Mouse (Mus musculus) adrenal gland, adult (tissue): ENCODE data around the gene Aloxe3.

ENCODE experiments used
- DNase-seq, 2 experiments: peaks; one replicate each; pipeline ENCODE4 v3.0.0; 2022 to 2023; ENCODE audit warnings: low spot score in 1 of 2; ENCODE audit not compliant: inconsistent age in 2 of 2

The Aloxe3 gene

DNA sequence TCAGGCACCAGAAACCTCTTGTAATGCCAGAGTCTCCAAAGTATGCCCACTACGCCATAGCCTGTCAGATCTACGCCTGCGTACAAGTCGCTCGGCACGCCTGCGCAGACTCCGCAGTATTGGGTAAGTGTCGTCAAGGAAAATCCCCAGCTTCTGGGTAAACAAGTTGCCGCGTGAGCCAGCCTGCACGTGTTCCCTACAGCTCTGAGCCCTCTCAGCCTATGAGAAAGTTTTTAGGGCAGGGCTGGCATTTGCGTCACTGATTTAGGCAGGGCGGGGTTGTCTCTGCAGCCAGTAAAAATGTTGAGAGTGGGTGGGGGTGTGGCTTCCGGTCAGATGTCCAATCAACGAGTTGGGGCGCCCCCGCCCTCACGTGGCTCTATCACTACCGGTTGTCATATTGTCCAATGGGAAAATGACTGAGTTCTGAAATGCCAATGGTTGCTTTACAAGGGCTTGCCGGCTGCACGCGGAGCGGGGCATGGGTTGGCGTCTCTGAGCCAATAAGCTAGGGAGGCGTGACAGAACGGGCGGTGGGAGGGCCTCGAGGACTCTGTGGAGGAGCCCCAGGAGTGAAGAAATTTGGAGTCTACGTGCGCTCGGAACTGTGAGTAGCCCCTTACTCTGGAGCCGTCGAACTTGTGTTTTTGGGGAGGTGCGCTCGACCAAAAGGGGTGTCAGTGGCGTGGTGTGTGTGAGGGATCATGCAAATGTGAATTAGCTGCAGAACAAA is 30.8 kb upstream of the Aloxe3 start, which contains the start of gene Per1:
Gene Per1 (plus strand): TSS at position 521 of the 733 bp plus-strand sequence.
- peak; percentile 100 for DNase-seq

DNA sequence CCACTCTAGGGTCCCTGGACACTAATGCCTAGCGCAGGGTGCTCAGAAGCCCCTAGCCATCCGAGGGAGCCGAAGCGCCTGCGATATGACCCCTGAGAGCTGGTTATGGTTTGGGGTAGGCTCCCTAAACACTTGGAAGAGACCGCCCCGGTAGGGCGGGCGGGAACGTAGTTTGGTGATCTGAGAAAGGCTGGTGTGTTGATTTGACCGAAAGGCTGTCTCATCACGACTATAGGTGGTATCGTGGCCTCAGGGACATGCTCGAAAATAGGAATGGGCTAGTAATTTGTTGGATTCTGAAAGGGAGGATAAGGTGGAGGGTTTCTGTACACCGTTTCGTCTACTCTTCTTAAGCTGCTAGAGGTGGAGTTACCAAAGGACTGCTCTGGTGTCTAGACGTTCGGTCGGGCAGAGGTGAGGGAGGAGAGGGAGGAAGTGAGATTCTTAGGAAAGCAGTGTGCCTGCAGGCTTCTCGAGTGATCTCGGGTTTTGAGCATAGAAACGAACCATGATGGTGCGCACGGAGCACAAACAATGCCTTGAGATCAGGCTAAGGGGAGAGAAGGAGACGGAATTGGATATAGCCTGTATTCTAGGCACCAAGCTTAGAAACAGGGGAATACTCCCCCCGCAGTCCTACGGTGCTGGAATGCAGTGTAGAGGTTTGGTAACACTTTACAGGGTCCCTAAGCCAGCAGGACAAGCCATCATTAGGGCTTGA is 30.0 kb upstream of the Aloxe3 start:
- peak; percentile 63 to 88 for DNase-seq

DNA sequence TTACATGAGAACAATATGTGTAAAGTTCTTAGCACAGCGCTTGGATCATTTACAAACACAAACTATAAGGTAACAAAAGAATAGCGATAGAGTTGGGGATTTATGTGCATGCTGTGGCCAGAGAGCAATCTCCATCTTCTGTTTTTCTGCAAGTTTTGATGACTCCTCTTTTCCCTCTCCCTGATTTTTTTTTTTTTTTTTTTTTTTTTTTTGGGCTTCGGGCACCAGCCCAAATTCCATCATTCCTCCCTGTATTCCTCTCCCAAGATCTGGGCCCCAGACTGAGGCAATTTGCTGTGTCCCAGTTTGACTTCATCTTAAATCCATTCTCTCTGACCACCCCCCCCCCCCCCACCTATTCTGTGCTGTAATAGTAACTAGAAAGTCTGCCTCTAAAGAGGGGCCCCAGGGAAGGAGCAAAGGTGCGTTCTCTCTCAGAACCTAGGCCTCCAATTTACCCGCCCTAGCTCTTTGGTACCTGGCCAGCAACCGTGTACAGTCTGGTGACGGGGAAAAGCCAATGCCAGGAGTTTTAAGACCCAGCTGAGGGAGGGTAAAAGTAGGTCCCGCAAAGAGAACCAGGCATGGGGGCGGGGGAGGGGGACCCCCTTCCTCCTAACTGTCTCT is 29.2 kb upstream of the Aloxe3 start:
- no peak for DNase-seq

DNA sequence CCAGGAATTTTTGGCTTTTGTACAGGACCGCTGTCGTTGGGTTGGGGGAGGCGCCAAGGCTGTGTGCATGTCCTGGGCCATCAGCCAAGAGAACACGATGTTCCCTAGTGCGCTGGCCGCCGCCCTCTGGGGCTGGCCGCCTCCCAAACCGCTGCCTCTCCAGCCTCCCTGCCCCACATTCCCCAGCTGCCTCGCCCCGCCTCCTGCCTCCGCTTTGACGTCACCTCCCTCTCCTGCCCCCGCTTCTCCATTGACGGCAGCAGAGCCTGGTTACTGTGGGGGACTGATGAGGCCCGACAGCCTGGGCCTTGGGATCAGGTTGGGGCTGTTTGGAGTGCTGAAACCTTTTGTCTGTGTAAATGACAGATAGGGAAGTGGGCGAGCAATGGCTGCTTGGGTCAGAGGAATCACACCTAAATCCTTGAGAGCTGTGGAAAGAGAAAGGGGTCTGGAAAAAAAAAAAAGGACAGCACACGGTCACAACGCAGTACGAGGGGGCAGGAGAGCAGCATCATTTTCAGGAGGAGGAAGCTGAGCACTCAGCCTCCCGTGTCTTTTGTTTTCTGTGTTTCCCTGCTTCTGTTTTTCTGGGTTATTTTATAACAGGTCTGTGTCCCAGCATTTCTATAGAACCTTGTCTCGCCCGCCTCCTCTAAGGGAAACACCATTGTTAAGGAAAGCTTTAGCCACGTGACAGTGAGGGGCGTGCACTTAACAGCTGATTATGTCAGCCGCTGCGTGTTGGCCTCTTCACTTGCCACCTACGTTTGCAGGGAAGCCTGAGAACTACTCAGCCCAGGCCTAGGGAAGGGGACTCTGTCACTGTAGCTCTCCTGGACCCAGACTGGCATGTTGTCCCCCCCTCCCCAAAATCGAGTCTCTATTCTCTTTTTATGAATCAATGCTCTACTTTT is 28.5 kb upstream of the Aloxe3 start:
- DNase-seq, result peak; percentile 100

DNA sequence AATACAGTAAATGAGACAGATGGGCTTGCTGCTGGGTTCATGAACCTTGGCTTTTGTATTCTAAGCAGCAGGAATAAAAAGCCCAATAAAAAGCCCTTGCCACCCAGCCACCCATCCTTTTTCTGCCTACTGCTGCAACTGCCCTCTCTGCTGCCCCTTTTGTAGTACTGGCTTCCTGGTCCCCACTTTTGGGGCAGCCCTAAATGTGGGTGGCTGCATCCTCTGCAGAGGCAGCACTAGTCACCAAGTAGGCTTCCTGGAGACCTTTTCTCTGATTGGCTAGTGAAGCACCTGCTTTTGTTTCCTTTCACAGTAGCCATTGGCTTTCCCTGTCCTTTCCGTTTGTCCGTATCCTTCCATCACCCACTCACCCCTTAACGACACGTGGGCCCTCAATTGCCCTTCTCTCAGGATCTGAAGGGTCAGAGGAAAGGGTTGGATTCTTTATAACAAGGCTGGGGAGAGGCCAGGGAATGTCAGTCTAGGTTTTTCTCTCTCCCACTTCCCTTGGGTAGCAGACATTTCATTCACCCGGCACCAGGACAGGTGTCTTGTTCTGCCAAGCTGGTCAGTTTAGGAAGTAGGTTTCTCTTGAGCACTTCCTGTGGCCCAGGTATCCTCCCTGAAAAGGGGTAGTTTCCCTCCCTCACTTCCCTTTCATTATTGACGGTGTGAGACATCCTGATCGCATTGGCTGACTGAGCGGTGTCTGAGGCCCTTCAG is 27.5 kb upstream of the Aloxe3 start:
- DNase-seq, result peak in 1 of 2 experiments; percentile 50

DNA sequence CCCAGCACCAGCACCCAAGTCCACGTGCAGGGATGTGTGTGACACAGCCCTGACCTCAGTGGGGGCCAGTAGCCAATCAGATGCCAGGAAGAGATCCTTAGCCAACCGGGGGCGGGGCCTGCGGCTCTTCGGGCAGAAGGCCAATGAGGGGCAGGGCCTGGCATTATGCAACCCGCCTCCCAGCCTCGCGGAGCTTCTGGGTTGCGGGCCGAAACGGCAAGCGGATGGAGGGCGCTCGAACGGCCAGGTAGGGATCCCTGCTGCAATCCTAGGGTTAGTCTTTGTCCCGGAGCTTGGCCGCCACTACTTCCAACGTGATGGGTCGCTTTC is 27.0 kb upstream of the Aloxe3 start:
- DNase-seq, result peak; percentile 99 to 100

DNA sequence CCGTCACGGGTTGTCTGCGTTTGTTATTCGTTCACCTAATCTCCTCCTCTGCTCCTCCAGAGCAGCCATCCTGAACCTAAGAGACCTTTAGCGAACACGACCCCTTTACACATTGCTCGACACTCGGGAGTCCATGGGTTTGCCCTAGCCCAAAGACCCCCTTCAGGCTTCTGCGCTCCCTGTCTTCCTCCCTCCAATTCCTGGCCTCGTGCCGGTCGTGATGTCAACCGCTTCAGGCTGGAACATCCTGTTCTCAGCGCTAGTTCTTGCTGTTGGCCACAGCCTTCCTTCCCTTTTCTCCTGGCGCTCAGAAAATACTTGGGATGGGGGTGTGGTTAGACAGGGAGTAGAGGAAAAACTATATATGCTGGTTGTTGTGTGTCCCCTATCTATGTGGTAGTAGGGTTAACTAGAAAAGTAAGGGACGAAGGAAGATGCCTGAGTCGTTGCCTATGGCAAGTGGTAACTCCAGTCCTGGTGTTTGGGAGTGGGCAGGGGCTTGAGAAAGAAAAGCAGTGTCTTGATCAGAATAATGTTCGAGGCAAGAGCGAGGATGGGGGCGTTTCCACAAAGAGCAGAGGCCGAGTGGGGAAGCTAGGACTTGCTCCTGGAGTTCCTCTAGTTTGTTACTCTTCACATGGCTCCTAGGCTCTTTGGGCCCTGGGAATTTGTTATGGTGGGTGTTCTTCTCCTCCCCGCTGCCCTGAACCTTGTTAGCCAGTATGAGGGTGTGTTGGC is 26.4 kb upstream of the Aloxe3 start:
- peak; percentile 91 to 92 for DNase-seq

DNA sequence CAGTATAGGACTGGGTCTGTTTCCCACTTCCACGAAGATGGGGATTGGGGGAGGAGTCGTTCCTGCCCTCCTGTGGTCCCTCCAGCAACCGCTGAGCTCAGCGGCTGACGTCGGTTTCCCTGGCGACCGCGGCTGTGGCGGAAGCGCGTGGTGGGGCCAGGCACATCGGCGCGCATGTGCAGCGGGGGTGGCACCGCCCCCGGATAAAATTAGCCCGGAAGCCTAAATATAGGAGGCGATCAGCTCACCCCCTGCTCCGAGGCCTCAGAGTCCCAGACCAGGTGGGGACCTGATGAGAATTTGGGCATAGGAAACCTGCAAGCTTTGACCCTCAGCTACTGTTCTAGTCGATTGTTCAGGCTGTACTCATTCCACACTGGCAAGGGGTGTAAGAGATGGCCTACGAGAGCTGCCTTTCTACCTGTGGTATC is 25.8 kb upstream of the Aloxe3 start:
- peak; percentile 97 to 98 for DNase-seq

DNA sequence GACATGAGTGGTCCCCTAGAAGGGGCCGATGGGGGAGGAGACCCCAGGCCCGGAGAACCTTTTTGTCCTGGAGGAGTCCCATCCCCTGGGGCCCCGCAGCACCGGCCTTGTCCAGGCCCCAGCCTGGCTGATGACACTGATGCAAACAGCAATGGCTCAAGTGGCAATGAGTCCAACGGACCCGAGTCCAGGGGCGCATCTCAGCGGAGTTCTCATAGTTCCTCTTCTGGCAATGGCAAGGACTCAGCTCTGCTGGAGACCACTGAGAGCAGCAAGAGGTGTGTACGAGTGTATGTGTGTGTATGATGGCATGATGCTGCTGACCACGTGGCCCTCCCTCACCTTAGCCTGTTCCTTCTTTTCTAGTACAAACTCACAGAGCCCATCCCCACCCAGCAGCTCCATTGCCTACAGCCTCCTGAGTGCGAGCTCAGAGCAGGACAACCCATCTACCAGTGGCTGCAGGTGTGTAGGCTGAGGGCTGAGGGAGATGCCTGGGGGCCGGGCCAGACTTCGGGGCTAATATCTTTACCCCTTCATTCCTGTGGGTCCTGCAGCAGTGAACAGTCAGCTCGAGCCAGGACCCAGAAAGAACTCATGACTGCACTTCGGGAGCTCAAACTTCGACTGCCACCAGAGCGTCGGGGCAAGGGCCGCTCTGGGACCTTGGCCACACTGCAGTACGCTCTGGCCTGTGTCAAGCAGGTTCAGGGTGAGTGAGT is 24.9 kb upstream of the Aloxe3 start:
- DNase-seq, result peak in 1 of 2 experiments; percentile 57

DNA sequence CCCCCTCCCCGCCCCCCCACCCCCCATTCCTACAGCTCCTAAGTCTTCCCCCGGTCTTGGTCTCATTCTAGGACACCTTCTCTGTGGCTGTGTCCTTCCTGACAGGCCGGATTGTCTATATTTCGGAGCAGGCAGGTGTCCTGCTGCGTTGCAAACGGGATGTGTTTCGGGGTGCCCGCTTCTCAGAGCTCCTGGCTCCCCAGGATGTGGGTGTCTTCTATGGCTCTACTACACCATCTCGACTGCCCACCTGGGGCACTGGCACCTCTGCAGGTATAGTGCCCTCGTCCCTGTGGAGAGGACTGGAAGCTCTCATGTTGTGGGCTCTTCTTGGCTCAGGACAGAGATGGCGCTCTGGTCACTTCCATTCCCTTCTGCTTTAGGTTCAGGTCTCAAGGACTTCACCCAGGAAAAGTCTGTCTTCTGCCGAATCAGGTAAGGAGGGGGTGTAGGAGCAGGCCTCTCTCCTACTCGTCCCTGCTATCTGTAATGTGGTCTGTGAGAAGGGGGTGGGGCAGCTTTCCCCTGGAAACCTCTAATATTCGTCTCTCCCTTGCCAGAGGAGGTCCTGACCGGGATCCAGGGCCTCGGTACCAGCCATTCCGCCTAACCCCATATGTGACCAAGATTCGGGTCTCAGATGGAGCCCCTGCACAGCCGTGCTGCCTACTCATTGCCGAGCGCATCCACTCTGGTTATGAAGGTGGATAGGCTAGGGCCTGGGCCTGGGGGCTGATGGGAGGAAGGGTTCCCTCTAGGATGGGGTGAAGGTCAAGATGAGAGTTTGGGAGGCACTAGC is 23.9 kb upstream of the Aloxe3 start:
- DNase-seq, result peak; percentile 34 to 74

DNA sequence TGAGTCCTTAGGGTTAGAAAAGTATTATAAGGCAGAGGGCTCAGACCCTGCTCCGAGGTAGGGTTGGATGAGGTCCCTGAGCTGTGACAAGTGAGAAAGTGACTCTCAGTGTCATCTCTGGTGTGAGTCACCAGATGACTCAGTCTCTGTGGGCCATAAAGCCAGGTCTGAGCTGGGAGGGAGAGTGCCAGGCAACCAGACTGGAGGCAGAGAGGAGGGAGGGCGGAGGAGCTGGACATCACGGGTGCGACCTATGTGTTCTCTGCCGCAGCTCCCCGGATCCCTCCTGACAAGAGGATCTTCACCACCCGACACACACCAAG is 23.3 kb upstream of the Aloxe3 start:
- peak; percentile 86 to 90 for DNase-seq

DNA sequence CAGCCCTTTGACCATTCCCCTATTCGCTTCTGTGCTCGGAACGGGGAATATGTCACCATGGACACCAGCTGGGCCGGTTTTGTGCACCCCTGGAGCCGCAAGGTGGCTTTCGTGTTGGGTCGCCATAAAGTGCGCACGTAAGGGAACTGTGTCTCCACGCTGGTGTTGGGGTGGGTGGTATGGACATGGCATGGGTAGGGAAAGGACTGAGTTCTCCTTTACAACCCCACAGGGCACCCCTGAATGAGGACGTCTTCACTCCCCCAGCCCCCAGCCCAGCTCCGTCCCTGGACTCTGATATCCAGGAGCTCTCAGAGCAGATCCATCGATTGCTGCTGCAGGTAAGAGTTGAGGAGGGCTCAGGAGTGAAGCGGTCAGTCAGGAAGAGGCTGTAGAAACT is 22.6 kb upstream of the Aloxe3 start:
- DNase-seq, result peak in 1 of 2 experiments; percentile 40

DNA sequence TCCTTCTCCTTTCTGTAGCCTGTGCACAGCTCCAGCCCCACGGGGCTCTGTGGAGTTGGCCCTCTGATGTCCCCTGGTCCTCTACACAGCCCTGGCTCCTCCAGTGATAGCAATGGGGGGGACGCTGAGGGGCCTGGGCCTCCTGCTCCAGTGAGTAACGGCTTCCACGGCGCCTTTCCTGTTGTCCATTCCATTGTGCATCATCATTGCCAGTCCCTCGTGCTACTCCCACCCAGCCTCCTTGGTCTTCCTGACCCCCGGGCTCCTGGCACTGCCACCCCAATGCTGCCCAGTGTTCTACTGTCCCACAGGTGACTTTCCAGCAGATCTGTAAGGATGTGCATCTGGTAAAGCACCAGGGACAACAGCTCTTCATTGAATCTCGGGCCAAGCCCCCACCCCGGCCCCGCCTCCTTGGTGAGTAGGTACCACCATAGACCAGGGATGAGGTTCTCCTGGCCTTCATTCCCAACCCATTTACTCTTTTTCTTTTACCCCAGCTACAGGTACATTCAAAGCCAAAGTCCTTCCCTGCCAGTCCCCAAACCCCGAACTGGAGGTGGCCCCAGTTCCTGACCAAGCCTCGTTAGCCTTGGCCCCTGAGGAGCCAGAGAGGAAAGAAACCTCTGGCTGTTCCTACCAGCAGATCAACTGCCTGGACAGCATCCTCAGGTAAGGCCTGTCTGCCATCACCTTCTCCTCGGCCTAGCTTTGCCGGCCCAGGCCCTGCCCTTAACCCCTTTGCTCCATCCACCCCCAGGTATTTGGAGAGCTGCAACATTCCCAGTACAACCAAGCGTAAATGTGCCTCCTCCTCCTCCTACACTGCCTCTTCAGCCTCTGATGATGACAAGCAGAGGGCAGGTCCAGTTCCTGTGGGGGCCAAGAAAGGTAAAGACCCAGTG is 21.9 kb upstream of the Aloxe3 start:
- DNase-seq, result peak in 1 of 2 experiments; percentile 28

DNA sequence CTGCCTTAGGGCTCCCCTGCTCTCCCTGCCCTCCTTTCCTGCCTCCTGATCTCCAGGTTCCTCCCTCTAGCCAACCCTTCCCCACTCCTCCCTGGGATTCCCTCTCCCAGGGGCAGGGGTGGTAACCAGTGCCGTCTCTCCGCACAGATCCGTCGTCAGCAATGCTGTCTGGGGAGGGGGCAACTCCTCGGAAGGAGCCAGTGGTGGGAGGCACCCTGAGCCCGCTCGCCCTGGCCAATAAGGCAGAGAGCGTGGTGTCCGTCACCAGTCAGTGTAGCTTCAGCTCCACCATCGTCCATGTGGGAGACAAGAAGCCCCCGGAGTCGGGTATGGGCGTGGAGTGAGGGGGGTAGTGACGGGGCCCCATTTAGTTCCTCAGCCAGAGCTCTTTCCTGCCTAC is 21.2 kb upstream of the Aloxe3 start:
- DNase-seq, result peak in 1 of 2 experiments; percentile 27

DNA sequence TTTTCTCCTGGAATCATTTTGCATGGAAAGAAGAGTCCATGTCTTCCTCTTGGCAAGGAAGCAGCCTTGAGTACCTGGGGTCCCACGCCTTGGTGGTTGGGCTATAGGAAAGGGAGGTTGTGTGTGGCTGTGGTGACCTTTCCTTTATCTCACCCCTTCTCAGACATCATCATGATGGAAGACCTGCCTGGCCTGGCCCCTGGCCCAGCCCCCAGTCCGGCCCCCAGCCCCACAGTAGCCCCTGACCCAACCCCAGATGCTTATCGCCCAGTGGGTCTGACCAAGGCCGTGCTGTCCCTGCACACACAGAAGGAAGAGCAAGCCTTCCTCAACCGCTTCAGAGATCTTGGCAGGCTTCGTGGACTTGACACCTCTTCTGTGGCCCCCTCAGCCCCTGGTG is 20.5 kb upstream of the Aloxe3 start:
- DNase-seq, result peak; percentile 14 to 33

DNA sequence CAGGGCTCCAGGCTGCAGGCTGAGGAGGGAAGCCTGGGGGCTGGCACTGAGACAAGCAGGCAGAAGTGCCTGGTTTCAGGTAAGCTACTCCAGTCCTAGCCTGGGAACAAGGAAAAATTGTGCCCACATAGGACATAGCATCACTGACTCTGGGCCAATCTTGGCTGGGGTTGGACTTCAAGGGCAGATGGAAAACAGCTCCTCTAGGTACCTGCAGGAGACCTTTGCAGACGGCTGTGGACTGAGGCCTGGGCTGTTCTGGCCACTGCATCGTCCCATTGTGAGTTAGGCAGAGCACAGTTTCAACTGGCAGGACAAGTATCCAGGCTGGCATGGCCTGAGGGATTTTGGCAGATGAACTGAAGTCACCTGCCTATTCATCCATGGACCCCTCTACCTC is 19.9 kb upstream of the Aloxe3 start:
- DNase-seq, result peak; percentile 8 to 34

DNA sequence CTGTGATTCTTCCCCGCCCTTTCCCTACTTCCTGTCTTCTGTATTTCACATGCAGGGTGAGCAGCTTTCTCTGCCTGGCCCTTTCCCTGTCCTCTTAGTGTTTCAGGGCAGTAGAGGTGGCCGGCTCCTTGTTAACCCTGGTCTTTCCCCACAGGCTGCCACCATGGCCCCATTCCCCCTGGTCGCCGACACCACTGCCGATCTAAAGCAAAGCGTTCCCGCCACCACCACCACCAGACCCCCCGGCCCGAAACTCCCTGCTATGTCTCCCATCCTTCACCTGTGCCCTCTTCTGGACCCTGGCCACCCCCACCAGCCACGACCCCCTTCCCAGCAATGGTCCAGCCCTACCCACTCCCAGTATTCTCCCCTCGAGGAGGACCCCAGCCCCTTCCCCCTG is 19.4 kb upstream of the Aloxe3 start:
- peak; percentile 23 to 39 for DNase-seq
